Mouse (Mus musculus) CH12.LX (cell line): ENCODE measurements at regions not wholly inside any gene's neighbourhood (a gene's known extent, or its start where the extent isn't known, plus 50 kb on each side); places are given as distances from the start of the nearest gene placed in this dataset.

Experiments used
- DNase-seq: peaks from one replicate; pipeline ENCODE4 v3.0.0-alpha.2; 2013; ENCODE audit errors: extremely low read depth
- H3K27ac ChIP-seq: 2 replicates; pipeline ENCODE4 v1.5.1; 2012; ENCODE audit warnings: low read depth, mild to moderate bottlenecking, control low read depth, moderate library complexity; ENCODE audit not compliant: insufficient read depth
- H3K27me3 ChIP-seq: replicated peaks from 2 replicates; pipeline ENCODE3; 2012; ENCODE audit warnings: inconsistent platforms
- H3K36me3 ChIP-seq, 2 experiments: replicated peaks in 1 of 2; 2 replicates each; pipeline versions ENCODE3 to v1.6.1; 2012; ENCODE audit warnings: inconsistent platforms in 1 of 2, low read length in 1 of 2, mild to moderate bottlenecking in 1 of 2, mixed read lengths in 1 of 2, moderate library complexity in 1 of 2; ENCODE audit not compliant: control insufficient read depth in 1 of 2, insufficient read depth in 1 of 2
- H3K4me1 ChIP-seq, 2 experiments: 2 replicates each; pipeline ENCODE4 v1.6.1; 2012; ENCODE audit warnings: inconsistent platforms in 1 of 2, moderate library complexity in 1 of 2; ENCODE audit not compliant: insufficient read depth in 2 of 2, control insufficient read depth in 1 of 2
- H3K4me2 ChIP-seq: 2 replicates; pipeline ENCODE4 v1.6.1; 2012; ENCODE audit warnings: low read depth, mild to moderate bottlenecking, control low read depth; ENCODE audit not compliant: poor library complexity, insufficient read depth, severe bottlenecking
- H3K4me3 ChIP-seq, 3 experiments: fragments of 150-350 bp in 1 of 3; sonication (generic) in 1 of 3; replicated peaks in 1 of 3; 2 replicates each; pipeline versions ENCODE3 to v1.5.1; 2011 to 2012; ENCODE audit warnings: low read depth in 2 of 3, low read length in 2 of 3, mild to moderate bottlenecking in 2 of 3, moderate library complexity in 2 of 3, control low read depth in 1 of 3, improper control_type of control experiment in 1 of 3, inconsistent platforms in 1 of 3, mixed read lengths in 1 of 3; ENCODE audit not compliant: poor library complexity in 1 of 3
- H3K79me2 ChIP-seq: replicated peaks from 2 replicates; pipeline ENCODE4 v1.6.1; 2012; ENCODE audit warnings: mild to moderate bottlenecking, moderate library complexity; ENCODE audit not compliant: control insufficient read depth, poor library complexity, insufficient read depth, severe bottlenecking; ENCODE audit errors: extremely low read depth
- H3K9ac ChIP-seq: 2 replicates; pipeline ENCODE4 v1.6.1; 2012; ENCODE audit warnings: low read depth, mild to moderate bottlenecking, control low read depth, moderate library complexity; ENCODE audit not compliant: insufficient read depth
- H3K9me3 ChIP-seq: replicated peaks from 2 replicates; pipeline ENCODE3; 2012; ENCODE audit warnings: low read length, inconsistent platforms, mixed read lengths
- BHLHE40 ChIP-seq: IDR thresholded peaks from 2 replicates; pipeline ENCODE4 v1.6.1; 2011; ENCODE audit warnings: mild to moderate bottlenecking, low read depth, low read length, improper control_type of control experiment
- CHD1 ChIP-seq: IDR thresholded peaks from 2 replicates; pipeline ENCODE4 v1.6.1; 2012; ENCODE audit warnings: low read depth, low read length, improper control_type of control experiment, inconsistent platforms
- CTCF ChIP-seq, 2 experiments: IDR thresholded peaks in 1 of 2; conservative IDR thresholded peaks in 1 of 2; 2 replicates each; pipeline ENCODE4 v1.5.1; 2011 to 2012; ENCODE audit warnings: low read depth in 2 of 2, low read length in 2 of 2, improper control_type of control experiment in 1 of 2, inconsistent platforms in 1 of 2, mild to moderate bottlenecking in 1 of 2, moderate library complexity in 1 of 2
- E2F4 ChIP-seq: IDR thresholded peaks from 2 replicates; pipeline ENCODE4 v1.6.1; 2011; ENCODE audit warnings: low read depth, low read length, improper control_type of control experiment; ENCODE audit not compliant: insufficient replicate concordance
- ETS1 ChIP-seq: conservative IDR thresholded peaks from 2 replicates; pipeline ENCODE4 v1.6.1; 2012; ENCODE audit warnings: low read depth, mild to moderate bottlenecking, inconsistent platforms, low read length, improper control_type of control experiment, moderate library complexity
- GABPA ChIP-seq: IDR thresholded peaks from 2 replicates; pipeline ENCODE4 v1.6.1; 2012; ENCODE audit warnings: low read depth, low read length, improper control_type of control experiment, inconsistent platforms; ENCODE audit not compliant: insufficient replicate concordance
- HCFC1 ChIP-seq: IDR thresholded peaks from 2 replicates; pipeline ENCODE4 v1.6.1; 2012; ENCODE audit warnings: low read depth, mild to moderate bottlenecking, inconsistent platforms, low read length, improper control_type of control experiment
- IRF4 ChIP-seq: IDR thresholded peaks from 2 replicates; pipeline ENCODE4 v1.6.1; 2014; ENCODE audit warnings: low read depth, mild to moderate bottlenecking, inconsistent platforms, low read length, improper control_type of control experiment
- JUN ChIP-seq: IDR thresholded peaks from 2 replicates; pipeline ENCODE4 v1.6.1; 2011; ENCODE audit warnings: low read depth, mild to moderate bottlenecking, low read length, improper control_type of control experiment, moderate library complexity; ENCODE audit not compliant: insufficient read depth
- JUND ChIP-seq: conservative IDR thresholded peaks from 2 replicates; pipeline ENCODE4 v1.6.1; 2011; ENCODE audit warnings: low read depth, low read length, improper control_type of control experiment
- KAT2A ChIP-seq: IDR thresholded peaks from 2 replicates; pipeline ENCODE4 v1.6.1; 2012; ENCODE audit warnings: low read length, improper control_type of control experiment, inconsistent platforms; ENCODE audit not compliant: insufficient replicate concordance
- MAX ChIP-seq: IDR thresholded peaks from 2 replicates; pipeline ENCODE4 v1.6.1; 2011; ENCODE audit warnings: low read length, improper control_type of control experiment
- MAZ ChIP-seq: IDR thresholded peaks from 2 replicates; pipeline ENCODE4 v1.6.1; 2012; ENCODE audit warnings: low read depth, mild to moderate bottlenecking, inconsistent platforms, low read length, improper control_type of control experiment, moderate library complexity
- MEF2A ChIP-seq: IDR thresholded peaks from 2 replicates; pipeline ENCODE4 v1.6.1; 2014; ENCODE audit warnings: low read depth, mild to moderate bottlenecking, inconsistent platforms, low read length, improper control_type of control experiment, borderline replicate concordance
- MXI1 ChIP-seq: IDR thresholded peaks from 2 replicates; pipeline ENCODE4 v1.6.1; 2011; ENCODE audit warnings: mild to moderate bottlenecking, low read depth, low read length, improper control_type of control experiment
- MYC ChIP-seq: IDR thresholded peaks from 2 replicates; pipeline ENCODE4 v1.6.1; 2011; ENCODE audit warnings: low read depth, mild to moderate bottlenecking, improper control_type of control experiment, low read length
- NELFE ChIP-seq: IDR thresholded peaks from 2 replicates; pipeline ENCODE4 v1.6.1; 2011; ENCODE audit warnings: low read depth, low read length, improper control_type of control experiment
- PAX5 ChIP-seq: IDR thresholded peaks from 2 replicates; pipeline ENCODE4 v1.6.1; 2012; ENCODE audit warnings: low read length, inconsistent platforms, mixed read lengths
- POLR2A ChIP-seq: IDR thresholded peaks from 2 replicates; pipeline ENCODE4 v1.6.1; 2011; ENCODE audit warnings: low read depth, mild to moderate bottlenecking, improper control_type of control experiment, low read length
- POLR2AphosphoS2 ChIP-seq: IDR thresholded peaks from 2 replicates; pipeline ENCODE4 v1.6.1; 2011; ENCODE audit warnings: low read depth, low read length, improper control_type of control experiment
- SMC3 ChIP-seq: IDR thresholded peaks from 2 replicates; pipeline ENCODE4 v1.6.1; 2011; ENCODE audit warnings: low read depth, low read length, improper control_type of control experiment
- TBP ChIP-seq: conservative IDR thresholded peaks from 2 replicates; pipeline ENCODE4 v1.6.1; 2011; ENCODE audit warnings: low read depth, low read length, improper control_type of control experiment
- UBTF ChIP-seq: IDR thresholded peaks from 2 replicates; pipeline ENCODE4 v1.6.1; 2012; ENCODE audit warnings: low read depth, mild to moderate bottlenecking, inconsistent platforms, low read length, improper control_type of control experiment, moderate library complexity
- USF1 ChIP-seq: IDR thresholded peaks from 2 replicates; pipeline ENCODE4 v1.6.1; 2014; ENCODE audit warnings: low read depth, mild to moderate bottlenecking, inconsistent platforms, low read length, improper control_type of control experiment
- ZC3H11A ChIP-seq: IDR thresholded peaks from 2 replicates; pipeline ENCODE4 v1.6.1; 2012; ENCODE audit warnings: low read depth, mild to moderate bottlenecking, inconsistent platforms, low read length, improper control_type of control experiment
- ZMIZ1 ChIP-seq: IDR thresholded peaks from 2 replicates; pipeline ENCODE4 v1.6.1; 2012; ENCODE audit warnings: low read depth, mild to moderate bottlenecking, inconsistent platforms, low read length, improper control_type of control experiment
- ZNF384 ChIP-seq: IDR thresholded peaks from 2 replicates; pipeline ENCODE4 v1.6.1; 2012; ENCODE audit warnings: low read depth, low read length, improper control_type of control experiment, inconsistent platforms
- dilution Hi-C: fragments of 300-500 bp; cut with MboI; formaldehyde crosslinking; loops from 2 replicates; pipeline ENCODE4 v1.14.3; 2020; ENCODE audit warnings: low sequenced_read_pairs; ENCODE audit not compliant: extremely low pct_unique_long_range_greater_than_20kb, extremely low pct_ligation_motif_present
- in situ Hi-C: fragments of 300-500 bp; cut with MboI; formaldehyde crosslinking; loops from 3 replicates; pipeline ENCODE4 v1.14.3; 2019; ENCODE audit warnings: low sequenced_read_pairs, low pct_ligation_motif_present, low pct_unique_long_range_greater_than_20kb, mixed read lengths

DNA sequence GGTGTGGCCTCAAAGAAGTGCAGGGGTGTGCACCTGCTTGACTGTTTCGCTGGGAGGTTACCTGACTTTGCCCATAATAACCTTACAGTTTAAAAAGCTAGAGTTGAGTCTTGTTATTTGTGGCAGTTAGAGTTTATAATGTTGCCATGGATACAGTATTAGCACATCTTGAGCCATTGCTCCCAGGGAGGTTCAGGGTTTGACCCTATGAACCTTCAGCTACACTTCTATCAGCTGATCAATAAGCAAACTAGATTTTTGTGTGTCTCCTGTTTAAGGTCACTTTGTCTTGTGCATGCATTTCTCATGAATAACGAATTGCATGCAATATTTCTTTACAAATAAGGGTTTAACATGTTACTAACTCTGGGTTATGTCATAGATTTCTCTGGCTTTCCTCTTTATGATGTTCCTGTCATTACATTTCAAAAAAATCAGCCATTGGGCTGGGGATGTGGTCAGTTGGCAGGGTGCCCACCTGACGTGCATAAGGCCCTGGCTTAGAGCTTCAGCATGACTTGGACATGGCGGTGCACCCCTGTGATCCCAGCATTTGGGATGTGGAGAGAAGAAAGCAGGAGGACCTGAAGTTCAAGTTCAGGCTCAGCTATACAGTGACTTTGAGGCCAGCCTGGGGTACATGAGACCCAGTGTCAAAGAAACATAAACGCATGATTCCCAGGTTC, 191.7 kb downstream of the Ackr3 start:
- H3K4me3 ChIP-seq = no peak overlapping the region
- no peaks in the 10 kb centered on the region for H3K79me2 ChIP-seq
- H3K9me3 ChIP-seq = no peaks in the 10 kb centered on the region
- dilution Hi-C loops = no loop called here
- TF ChIP-seq MEF2A (no peak), ETS1 (no peak), JUND (no peak), MXI1 (no peak), ZNF384 (no peak), UBTF (no peak), MYC (no peak), JUN (no peak), ZC3H11A (no peak), HCFC1 (no peak), MAX (no peak), MAZ (no peak), GABPA (no peak), NELFE (no peak), POLR2A (no peak)
- TF ChIP-seq, all 38 proteins: peak for 0
- in situ Hi-C loops = no loop called here
- DNase-seq = no peak
- H3K36me3 ChIP-seq = no peaks in the 10 kb centered on the region
- H3K9ac ChIP-seq = no peak overlapping the region
- H3K27me3 ChIP-seq = no peaks in the 10 kb centered on the region
- H3K27ac ChIP-seq = no peak overlapping the region
- no peaks in the 10 kb centered on the region for H3K4me1 ChIP-seq
- no peak overlapping the region for H3K4me2 ChIP-seq

DNA sequence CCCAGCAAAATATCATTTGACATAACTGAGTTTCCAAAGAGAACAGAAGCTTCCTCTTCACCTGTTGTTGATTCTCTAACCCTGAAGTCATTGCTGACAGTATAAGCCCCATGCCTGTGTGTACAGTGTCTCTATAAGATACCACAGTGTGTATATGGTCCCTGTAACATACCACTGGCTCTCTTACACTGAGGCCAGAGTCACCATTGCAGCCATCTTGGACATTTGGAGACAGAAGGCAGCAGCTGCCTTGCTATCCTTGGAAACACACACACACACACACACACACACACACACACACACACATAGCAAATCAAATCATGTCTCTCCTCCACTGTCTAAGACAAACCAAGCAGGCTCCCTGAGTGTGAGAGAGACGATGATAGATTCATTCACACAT, 192.9 kb downstream of the Ackr3 start:
- in situ Hi-C loops = no loop called here
- dilution Hi-C loops = no loop called here
- DNase-seq = no peak
- TF ChIP-seq POLR2A (no peak), SMC3 (no peak), CHD1 (no peak), MXI1 (no peak), NELFE (no peak), ETS1 (no peak), PAX5 (no peak), TBP (no peak), POLR2AphosphoS2 (no peak), HCFC1 (no peak), KAT2A (no peak), IRF4 (no peak), ZMIZ1 (no peak), MAX (no peak), BHLHE40 (no peak), CTCF (conservative IDR thresholded peaks at IDR 0.05 in 1 of 2, IDR thresholded peaks at IDR 0.05 in 1 of 2; ENCODE audit: low read depth in 2 of 2, low read length in 2 of 2) (no peak), E2F4 (no peak), USF1 (no peak)
- Histone ChIP-seq H3K4me1 (no peaks in the 10 kb centered on the region), H3K9ac (no peak overlapping the region), H3K27ac (no peak overlapping the region), H3K27me3 (no peaks in the 10 kb centered on the region), H3K36me3 (no peaks in the 10 kb centered on the region), H3K4me3 (no peak overlapping the region), H3K9me3 (no peaks in the 10 kb centered on the region), H3K4me2 (no peak overlapping the region), H3K79me2 (no peaks in the 10 kb centered on the region)
